Mouse (Mus musculus): Measurements from ENCODE around the gene Kalrn. TPM values are rescaled to one million over a fixed set of nuclear protein-coding genes. Genes with fewer than 3 reads are reported as not detected.
A peak's percentile ranks its signal among the peaks of the same experiment; 100 is the strongest.

The Kalrn gene
- 35.4 and 43.9 TPM in 2 replicates for polyA plus RNA-seq (2015; fragmentation: Nextera tagmentation; extraction: Ambion mirVana)

- Histone ChIP-seq H3K9me3 (ENCODE audit: control insufficient read depth, low read length) (no peaks in the 10 kb centered on the region), H3K4me1 (replicated peaks; ENCODE audit: control insufficient read depth, insufficient read depth, low read length) (peaks cover 38% of the 10 kb centered on the region), H3K4me2 (ENCODE audit: low read length) (peak within 1 kb of the TSS; percentile 91), H3K27ac (ENCODE audit: low read length) (peak within 1 kb of the TSS; percentile 99), H3K9ac (replicated peaks; ENCODE audit: low read depth, low read length) (peak within 1 kb of the TSS; percentile 86), H3K27me3 (replicated peaks; ENCODE audit: control insufficient read depth, insufficient read depth, low read length) (no peaks in the 10 kb centered on the region), H3K36me3 (ENCODE audit: control insufficient read depth, insufficient read depth) (no peaks in the 10 kb centered on the region), H3K4me3 (replicated peaks; ENCODE audit: low read length) (peak within 1 kb of the TSS; percentile 87)
- ATAC-seq, result peak; percentile 91
- WGBS, result under 1% methylated on average over 60 of the region's 84 CpGs
These were observed at the start of gene Kalrn for GRCm38 (mm10) chr16:34573151-34573802. TSS of gene Kalrn (minus strand) at chr16:34573532.

GRCm38 (mm10) chr16:34614021-34614420 lies 40.7 kb upstream of the Kalrn start:
- no peak overlapping the region for H3K9ac ChIP-seq (replicated peaks; ENCODE audit: low read depth, low read length)
- no peak for ATAC-seq

GRCm38 (mm10) chr16:34610137-34610536 lies 36.8 kb upstream of the Kalrn start:
- Histone ChIP-seq H3K27ac (ENCODE audit: low read length) (no peak overlapping the region), H3K4me2 (ENCODE audit: low read length) (no peak overlapping the region), H3K4me1 (replicated peaks; ENCODE audit: control insufficient read depth, insufficient read depth, low read length) (no peaks in the 10 kb centered on the region), H3K4me3 (replicated peaks; ENCODE audit: low read length) (no peak overlapping the region), H3K9ac (replicated peaks; ENCODE audit: low read depth, low read length) (no peak overlapping the region), H3K27me3 (replicated peaks; ENCODE audit: control insufficient read depth, insufficient read depth, low read length) (no peaks in the 10 kb centered on the region), H3K36me3 (ENCODE audit: control insufficient read depth, insufficient read depth) (no peaks in the 10 kb centered on the region), H3K9me3 (ENCODE audit: control insufficient read depth, low read length) (no peaks in the 10 kb centered on the region)
- 70% methylated on average over 1 of the region's 1 CpGs for WGBS
- ATAC-seq, result no peak

More at GRCm38 (mm10) chr16:34614021-34614420, 40.7 kb upstream of the Kalrn start:
- no peaks in the 10 kb centered on the region for H3K27me3 ChIP-seq (replicated peaks; ENCODE audit: control insufficient read depth, insufficient read depth, low read length)
- H3K4me3 ChIP-seq (replicated peaks; ENCODE audit: low read length), result no peak overlapping the region
- WGBS, result 82% methylated on average over 2 of the region's 2 CpGs
- H3K4me2 ChIP-seq (ENCODE audit: low read length), result no peak overlapping the region
- H3K27ac ChIP-seq (ENCODE audit: low read length), result no peak overlapping the region
- no peaks in the 10 kb centered on the region for H3K4me1 ChIP-seq (replicated peaks; ENCODE audit: control insufficient read depth, insufficient read depth, low read length)
- H3K36me3 ChIP-seq (ENCODE audit: control insufficient read depth, insufficient read depth), result no peaks in the 10 kb centered on the region
- H3K9me3 ChIP-seq (ENCODE audit: control insufficient read depth, low read length), result no peaks in the 10 kb centered on the region

GRCm38 (mm10) chr16:34605679-34606078 lies 32.3 kb upstream of the Kalrn start:
- no peaks in the 10 kb centered on the region for H3K36me3 ChIP-seq (ENCODE audit: control insufficient read depth, insufficient read depth)
- ATAC-seq, result no peak
- no peak overlapping the region for H3K4me3 ChIP-seq (replicated peaks; ENCODE audit: low read length)
- H3K9me3 ChIP-seq (ENCODE audit: control insufficient read depth, low read length), result no peaks in the 10 kb centered on the region
- no peak overlapping the region for H3K27ac ChIP-seq (ENCODE audit: low read length)
- no peaks in the 10 kb centered on the region for H3K4me1 ChIP-seq (replicated peaks; ENCODE audit: control insufficient read depth, insufficient read depth, low read length)
- 36% methylated on average over 3 of the region's 3 CpGs for WGBS
- H3K9ac ChIP-seq (replicated peaks; ENCODE audit: low read depth, low read length), result no peak overlapping the region
- no peaks in the 10 kb centered on the region for H3K27me3 ChIP-seq (replicated peaks; ENCODE audit: control insufficient read depth, insufficient read depth, low read length)
- H3K4me2 ChIP-seq (ENCODE audit: low read length), result no peak overlapping the region

GRCm38 (mm10) chr16:34603854-34604253 lies 30.5 kb upstream of the Kalrn start:
- no peak for ATAC-seq
- WGBS, result 80% methylated on average over 6 of the region's 6 CpGs
- Histone ChIP-seq H3K9ac (replicated peaks; ENCODE audit: low read depth, low read length) (no peak overlapping the region), H3K9me3 (ENCODE audit: control insufficient read depth, low read length) (no peaks in the 10 kb centered on the region), H3K27me3 (replicated peaks; ENCODE audit: control insufficient read depth, insufficient read depth, low read length) (no peaks in the 10 kb centered on the region), H3K4me2 (ENCODE audit: low read length) (no peak overlapping the region), H3K36me3 (ENCODE audit: control insufficient read depth, insufficient read depth) (no peaks in the 10 kb centered on the region), H3K4me1 (replicated peaks; ENCODE audit: control insufficient read depth, insufficient read depth, low read length) (no peaks in the 10 kb centered on the region), H3K27ac (ENCODE audit: low read length) (no peak overlapping the region), H3K4me3 (replicated peaks; ENCODE audit: low read length) (no peak overlapping the region)

GRCm38 (mm10) chr16:34603076-34603475 lies 29.7 kb upstream of the Kalrn start:
- Histone ChIP-seq H3K4me2 (ENCODE audit: low read length) (no peak overlapping the region), H3K4me1 (replicated peaks; ENCODE audit: control insufficient read depth, insufficient read depth, low read length) (no peaks in the 10 kb centered on the region), H3K27ac (ENCODE audit: low read length) (no peak overlapping the region), H3K4me3 (replicated peaks; ENCODE audit: low read length) (no peak overlapping the region), H3K9ac (replicated peaks; ENCODE audit: low read depth, low read length) (no peak overlapping the region), H3K27me3 (replicated peaks; ENCODE audit: control insufficient read depth, insufficient read depth, low read length) (no peaks in the 10 kb centered on the region), H3K36me3 (ENCODE audit: control insufficient read depth, insufficient read depth) (no peaks in the 10 kb centered on the region), H3K9me3 (ENCODE audit: control insufficient read depth, low read length) (no peaks in the 10 kb centered on the region)
- WGBS, result 73% methylated on average over 4 of the region's 4 CpGs
- no peak for ATAC-seq

GRCm38 (mm10) chr16:34601954-34602353 lies 28.6 kb upstream of the Kalrn start:
- WGBS, result 76% methylated on average over 4 of the region's 4 CpGs
- no peak for ATAC-seq
- no peaks in the 10 kb centered on the region for H3K4me1 ChIP-seq (replicated peaks; ENCODE audit: control insufficient read depth, insufficient read depth, low read length)

GRCm38 (mm10) chr16:34595294-34595693 lies 22.0 kb upstream of the Kalrn start:
- no peak overlapping the region for H3K4me2 ChIP-seq (ENCODE audit: low read length)
- H3K9ac ChIP-seq (replicated peaks; ENCODE audit: low read depth, low read length), result no peak overlapping the region
- no peaks in the 10 kb centered on the region; the same call in 1 of the 2 replicates for H3K4me1 ChIP-seq (replicated peaks; ENCODE audit: control insufficient read depth, insufficient read depth, low read length)
- no peaks in the 10 kb centered on the region for H3K9me3 ChIP-seq (ENCODE audit: control insufficient read depth, low read length)
- no peak overlapping the region for H3K27ac ChIP-seq (ENCODE audit: low read length)
- no peak overlapping the region for H3K4me3 ChIP-seq (replicated peaks; ENCODE audit: low read length)
- no peaks in the 10 kb centered on the region for H3K27me3 ChIP-seq (replicated peaks; ENCODE audit: control insufficient read depth, insufficient read depth, low read length)
- WGBS, result 38% methylated on average over 3 of the region's 3 CpGs
- ATAC-seq, result no peak
- H3K36me3 ChIP-seq (ENCODE audit: control insufficient read depth, insufficient read depth), result no peaks in the 10 kb centered on the region

More at GRCm38 (mm10) chr16:34601954-34602353, 28.6 kb upstream of the Kalrn start:
- H3K36me3 ChIP-seq (ENCODE audit: control insufficient read depth, insufficient read depth), result no peaks in the 10 kb centered on the region
- no peak overlapping the region for H3K27ac ChIP-seq (ENCODE audit: low read length)
- no peak overlapping the region for H3K4me3 ChIP-seq (replicated peaks; ENCODE audit: low read length)
- no peaks in the 10 kb centered on the region for H3K27me3 ChIP-seq (replicated peaks; ENCODE audit: control insufficient read depth, insufficient read depth, low read length)
- H3K9me3 ChIP-seq (ENCODE audit: control insufficient read depth, low read length), result no peaks in the 10 kb centered on the region
- H3K4me2 ChIP-seq (ENCODE audit: low read length), result no peak overlapping the region
- H3K9ac ChIP-seq (replicated peaks; ENCODE audit: low read depth, low read length), result no peak overlapping the region

- Histone ChIP-seq H3K4me1 (replicated peaks; ENCODE audit: control insufficient read depth, insufficient read depth, low read length) (no peaks in the 10 kb centered on the region; the same call in 1 of the 2 replicates), H3K4me3 (replicated peaks; ENCODE audit: low read length) (no peak overlapping the region), H3K9ac (replicated peaks; ENCODE audit: low read depth, low read length) (no peak overlapping the region), H3K27ac (ENCODE audit: low read length) (no peak overlapping the region), H3K9me3 (ENCODE audit: control insufficient read depth, low read length) (no peaks in the 10 kb centered on the region), H3K4me2 (ENCODE audit: low read length) (no peak overlapping the region), H3K27me3 (replicated peaks; ENCODE audit: control insufficient read depth, insufficient read depth, low read length) (no peaks in the 10 kb centered on the region), H3K36me3 (ENCODE audit: control insufficient read depth, insufficient read depth) (no peaks in the 10 kb centered on the region)
- 66% methylated on average over 8 of the region's 8 CpGs for WGBS
- ATAC-seq, result no peak
These were observed 21.4 kb upstream of the Kalrn start for GRCm38 (mm10) chr16:34594597-34595262.
